In the genomic region with DNA sequence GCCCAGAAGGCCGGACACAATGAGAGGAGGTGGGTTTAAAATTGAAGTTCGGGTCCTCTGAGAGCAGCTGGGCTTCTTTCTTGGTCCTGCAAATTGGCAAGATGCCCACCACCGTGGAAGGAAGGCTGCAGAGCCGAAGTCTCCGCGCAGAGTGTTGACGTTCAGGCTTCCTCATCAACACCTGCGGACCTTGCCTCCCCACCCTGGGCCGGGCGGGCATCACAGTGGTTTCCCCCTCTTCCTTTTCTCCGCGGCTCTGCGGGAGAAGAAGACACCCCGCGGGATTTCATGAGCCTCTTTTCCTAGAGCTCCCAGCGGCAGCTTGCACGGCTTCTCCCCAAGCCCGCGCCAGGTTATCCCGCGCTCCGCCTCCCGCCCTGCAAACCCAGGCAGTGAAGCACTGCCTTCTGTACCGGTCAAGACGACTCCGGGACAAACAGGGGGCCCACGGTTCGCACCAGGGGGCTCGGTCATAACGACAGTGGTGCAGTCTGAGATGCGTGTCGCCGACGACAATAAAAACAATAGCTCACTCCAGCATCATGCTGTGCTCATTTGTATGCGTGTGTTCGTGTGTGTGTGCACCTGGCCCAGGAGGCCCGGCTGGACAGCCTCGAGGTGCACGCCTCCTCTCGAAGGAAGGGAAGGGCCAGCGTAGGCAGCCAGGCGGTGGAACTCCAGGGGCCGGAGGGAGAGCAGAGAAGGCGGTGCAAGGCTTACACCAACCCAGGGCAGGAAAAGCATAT, we compare ENCODE assay signal across 8 mouse cellular contexts. TPM values are rescaled to one million over a fixed set of nuclear protein-coding genes. Genes with fewer than 3 reads are reported as not detected.
A peak's percentile ranks its signal among the peaks of the same experiment; 100 is the strongest.
DNase-seq lines count a peak whose midpoint lies in the region; ATAC-seq and TF ChIP-seq lines count a peak whose summit lies in the region.

No protein-coding gene starts in this region.

- peak overlapping the region; percentile 70 for H3K9ac ChIP-seq in hindbrain, embryonic 14.5 days
- peak overlapping the region; percentile 82 for H3K9ac ChIP-seq in limb, embryonic 13.5 days
- peak overlapping the region; percentile 72 for H3K9ac ChIP-seq in midbrain, embryonic 12.5 days (replicated peaks)

- no peaks in the 10 kb centered on the region for H3K9me3 ChIP-seq in forebrain, embryonic 10.5 days
- no peaks in the 10 kb centered on the region for H3K9me3 ChIP-seq in hindbrain, embryonic 14.5 days (ENCODE audit: control insufficient read depth, low read length)
- no peaks in the 10 kb centered on the region for H3K9me3 ChIP-seq in limb, embryonic 13.5 days
- H3K9me3 ChIP-seq in midbrain, embryonic 12.5 days: no peaks in the 10 kb centered on the region

- no peaks in the 10 kb centered on the region for H3K27me3 ChIP-seq in forebrain, embryonic 10.5 days (ENCODE audit: poor library complexity, severe bottlenecking)
- no peaks in the 10 kb centered on the region for H3K27me3 ChIP-seq in hindbrain, embryonic 14.5 days (ENCODE audit: control insufficient read depth, insufficient read depth, low read length)
- no peaks in the 10 kb centered on the region for H3K27me3 ChIP-seq in limb, embryonic 13.5 days
- no peaks in the 10 kb centered on the region for H3K27me3 ChIP-seq in midbrain, embryonic 12.5 days
- no peaks in the 10 kb centered on the region for H3K27me3 ChIP-seq in thymus, adult 2 months (ENCODE audit: control insufficient read depth, insufficient read depth, low read length)

- ATAC-seq in hindbrain, embryonic 14.5 days (ENCODE audit: low FRiP score): peak; percentile 59; the same call in 1 of the 2 replicates
- ATAC-seq in limb, embryonic 13.5 days (ENCODE audit: low FRiP score, low read depth): peak; percentile 38
- ATAC-seq in midbrain, embryonic 12.5 days (ENCODE audit: low FRiP score, low read depth): no peak; the same call in 1 of the 2 replicates

- H3K4me3 ChIP-seq in bone marrow macrophage, adult 2 months (ENCODE audit: insufficient read depth, low read length): peak overlapping the region; percentile 74
- H3K4me3 ChIP-seq in forebrain, embryonic 10.5 days: peak overlapping the region; percentile 95
- peak overlapping the region; percentile 86 for H3K4me3 ChIP-seq in hindbrain, embryonic 14.5 days (replicated peaks; ENCODE audit: low read length)
- H3K4me3 ChIP-seq in limb, embryonic 13.5 days: peak overlapping the region; percentile 89
- peak overlapping the region; percentile 81 for H3K4me3 ChIP-seq in midbrain, embryonic 12.5 days
- peak overlapping the region; percentile 62 for H3K4me3 ChIP-seq in thymus, adult 2 months (ENCODE audit: control insufficient read depth, insufficient read depth, low read length)

- no peak for TF ChIP-seq CTCF in bone marrow macrophage, adult 2 months (IDR thresholded peaks at IDR 0.05; ENCODE audit: low read depth, low read length)
- TF ChIP-seq CTCF in thymus, adult 2 months (IDR thresholded peaks at IDR 0.05; ENCODE audit: borderline replicate concordance, control insufficient read depth, extremely low read depth, insufficient read depth, low read length, poor library complexity): no peak; the same call in 1 of the 2 replicates

- H3K4me1 ChIP-seq in bone marrow macrophage, adult 2 months (ENCODE audit: control insufficient read depth, insufficient read depth, low read length): peaks cover 12% of the 10 kb centered on the region
- H3K4me1 ChIP-seq in forebrain, embryonic 10.5 days: peaks cover 53% of the 10 kb centered on the region
- H3K4me1 ChIP-seq in hindbrain, embryonic 14.5 days (replicated peaks; ENCODE audit: control insufficient read depth, insufficient read depth, low read length): peaks cover 8% of the 10 kb centered on the region
- H3K4me1 ChIP-seq in limb, embryonic 13.5 days: peaks cover 23% of the 10 kb centered on the region
- peaks cover 27% of the 10 kb centered on the region for H3K4me1 ChIP-seq in midbrain, embryonic 12.5 days
- H3K4me1 ChIP-seq in thymus, adult 2 months (replicated peaks; ENCODE audit: control insufficient read depth, insufficient read depth, low read length): peaks cover 21% of the 10 kb centered on the region

- peak; percentile 65 for DNase-seq in kidney, adult 18-20 months
- no peak for DNase-seq in kidney, adult 11 months
- no peak for DNase-seq in forebrain, embryonic 10.5 days (ENCODE audit: extremely low spot score, low spot score)
- DNase-seq in hindbrain, embryonic 14.5 days (ENCODE audit: low spot score): peak; percentile 52
- DNase-seq in thymus, adult 2 months: peak; percentile 50

- H3K27ac ChIP-seq in bone marrow macrophage, adult 2 months (ENCODE audit: insufficient read depth, low read depth, low read length): peak overlapping the region; percentile 40
- peak overlapping the region; percentile 94 for H3K27ac ChIP-seq in forebrain, embryonic 10.5 days
- H3K27ac ChIP-seq in hindbrain, embryonic 14.5 days: peak overlapping the region; percentile 89
- peak overlapping the region; percentile 90 for H3K27ac ChIP-seq in limb, embryonic 13.5 days
- H3K27ac ChIP-seq in midbrain, embryonic 12.5 days (replicated peaks): peak overlapping the region; percentile 86
- peak overlapping the region; percentile 18 for H3K27ac ChIP-seq in thymus, adult 2 months (ENCODE audit: control insufficient read depth, insufficient read depth, low read length)

- peaks cover 32% of the 10 kb centered on the region for H3K36me3 ChIP-seq in forebrain, embryonic 10.5 days (replicated peaks)
- peaks cover 27% of the 10 kb centered on the region for H3K36me3 ChIP-seq in hindbrain, embryonic 14.5 days (replicated peaks; ENCODE audit: control insufficient read depth, insufficient read depth)
- H3K36me3 ChIP-seq in limb, embryonic 13.5 days: peaks cover 29% of the 10 kb centered on the region
- H3K36me3 ChIP-seq in midbrain, embryonic 12.5 days: peaks cover 24% of the 10 kb centered on the region
- peaks cover 19% of the 10 kb centered on the region for H3K36me3 ChIP-seq in thymus, adult 2 months (ENCODE audit: control insufficient read depth, insufficient read depth, low read length)

- H3K4me2 ChIP-seq in hindbrain, embryonic 14.5 days (replicated peaks): peak overlapping the region; percentile 98
- H3K4me2 ChIP-seq in limb, embryonic 13.5 days (replicated peaks): peak overlapping the region; percentile 99
- H3K4me2 ChIP-seq in midbrain, embryonic 12.5 days (replicated peaks): peak overlapping the region; percentile 97

- 1% methylated on average over 44 of the region's 44 CpGs for WGBS in forebrain, embryonic 10.5 days
- WGBS in hindbrain, embryonic 14.5 days: under 1% methylated on average over 42 of the region's 44 CpGs
- under 1% methylated on average over 44 of the region's 44 CpGs for WGBS in limb, embryonic 13.5 days
- WGBS in midbrain, embryonic 12.5 days: under 1% methylated on average over 44 of the region's 44 CpGs
- WGBS in thymus, adult 2 months: under 1% methylated on average over 44 of the region's 44 CpGs

- no peak for TF ChIP-seq POLR2A in bone marrow macrophage, adult 2 months (IDR thresholded peaks at IDR 0.05; ENCODE audit: borderline replicate concordance, low read depth, low read length)
- TF ChIP-seq POLR2A in thymus, adult 2 months (IDR thresholded peaks at IDR 0.05; ENCODE audit: control insufficient read depth, extremely low read depth, insufficient read depth, low read length, poor library complexity): no peak

RNA-seq across cellular contexts. Expression of gene Daxx, which starts 0.7 kb away (rescaled TPM):
- 58.1 and 69.3 TPM in 2 replicates for polyA plus RNA-seq in bone marrow macrophage, adult 2 months (2012; ENCODE audit: insufficient read depth, insufficient read length, missing spikeins)
- 85.9 and 90.8 TPM in 2 replicates for polyA plus RNA-seq in forebrain, embryonic 10.5 days (2016; fragmentation: Nextera tagmentation; extraction: Ambion mirVana)
- polyA plus RNA-seq in hindbrain, embryonic 14.5 days (2014; fragmentation: Nextera tagmentation; extraction: Ambion mirVana): 39.2 and 43.2 TPM in 2 replicates
- polyA plus RNA-seq in limb, embryonic 13.5 days (2015; fragmentation: Nextera tagmentation; extraction: Ambion mirVana): 59.6 and 65.4 TPM in 2 replicates
- 64.6 and 66.2 TPM in 2 replicates for polyA plus RNA-seq in midbrain, embryonic 12.5 days (2016; fragmentation: Nextera tagmentation; extraction: Ambion mirVana)
- polyA plus RNA-seq in thymus, adult 2 months (2012; rRNA removed): 116 and 129 TPM in 2 replicates

RNA-seq across cellular contexts. Expression of gene Platr17, which starts 3.6 kb away (rescaled TPM):
- 3.5 and 6.4 TPM in 2 replicates for polyA plus RNA-seq in bone marrow macrophage, adult 2 months (2012; ENCODE audit: insufficient read depth, insufficient read length, missing spikeins)
- polyA plus RNA-seq in forebrain, embryonic 10.5 days (2016; fragmentation: Nextera tagmentation; extraction: Ambion mirVana): 0.19 and 0.39 TPM in 2 replicates
- polyA plus RNA-seq in hindbrain, embryonic 14.5 days (2014; fragmentation: Nextera tagmentation; extraction: Ambion mirVana): 0.59 TPM in 1 of 2 replicates, not detected in the other
- polyA plus RNA-seq in limb, embryonic 13.5 days (2015; fragmentation: Nextera tagmentation; extraction: Ambion mirVana): 0.27 and 0.55 TPM in 2 replicates
- 0.23 and 0.38 TPM in 2 replicates for polyA plus RNA-seq in midbrain, embryonic 12.5 days (2016; fragmentation: Nextera tagmentation; extraction: Ambion mirVana)
- 0.69 and 1.0 TPM in 2 replicates for polyA plus RNA-seq in thymus, adult 2 months (2012; rRNA removed)

RNA-seq across cellular contexts. Expression of gene Tapbp, which starts 7.2 kb away (rescaled TPM):
- 389 and 454 TPM in 2 replicates for polyA plus RNA-seq in bone marrow macrophage, adult 2 months (2012; ENCODE audit: insufficient read depth, insufficient read length, missing spikeins)
- polyA plus RNA-seq in forebrain, embryonic 10.5 days (2016; fragmentation: Nextera tagmentation; extraction: Ambion mirVana): 14.1 TPM in 2 replicates
- 24.9 and 29.6 TPM in 2 replicates for polyA plus RNA-seq in hindbrain, embryonic 14.5 days (2014; fragmentation: Nextera tagmentation; extraction: Ambion mirVana)
- 27.4 and 28.4 TPM in 2 replicates for polyA plus RNA-seq in limb, embryonic 13.5 days (2015; fragmentation: Nextera tagmentation; extraction: Ambion mirVana)
- 19.1 and 21.9 TPM in 2 replicates for polyA plus RNA-seq in midbrain, embryonic 12.5 days (2016; fragmentation: Nextera tagmentation; extraction: Ambion mirVana)
- polyA plus RNA-seq in thymus, adult 2 months (2012; rRNA removed): 201 and 248 TPM in 2 replicates

RNA-seq across cellular contexts. Expression of gene Zbtb22, which starts 7.2 kb away (rescaled TPM):
- 21.8 and 24.0 TPM in 2 replicates for polyA plus RNA-seq in bone marrow macrophage, adult 2 months (2012; ENCODE audit: insufficient read depth, insufficient read length, missing spikeins)
- 21.2 and 23.2 TPM in 2 replicates for polyA plus RNA-seq in forebrain, embryonic 10.5 days (2016; fragmentation: Nextera tagmentation; extraction: Ambion mirVana)
- 10.4 and 11.4 TPM in 2 replicates for polyA plus RNA-seq in hindbrain, embryonic 14.5 days (2014; fragmentation: Nextera tagmentation; extraction: Ambion mirVana)
- 16.3 and 16.6 TPM in 2 replicates for polyA plus RNA-seq in limb, embryonic 13.5 days (2015; fragmentation: Nextera tagmentation; extraction: Ambion mirVana)
- polyA plus RNA-seq in midbrain, embryonic 12.5 days (2016; fragmentation: Nextera tagmentation; extraction: Ambion mirVana): 21.8 and 25.3 TPM in 2 replicates
- 119 and 120 TPM in 2 replicates for polyA plus RNA-seq in thymus, adult 2 months (2012; rRNA removed)

RNA-seq across cellular contexts. Expression of gene Kifc1, which starts 18.0 kb away (rescaled TPM):
- polyA plus RNA-seq in bone marrow macrophage, adult 2 months (2012; ENCODE audit: insufficient read depth, insufficient read length, missing spikeins): 35.5 and 36.3 TPM in 2 replicates
- polyA plus RNA-seq in forebrain, embryonic 10.5 days (2016; fragmentation: Nextera tagmentation; extraction: Ambion mirVana): 6.6 and 8.1 TPM in 2 replicates
- 1.7 and 1.8 TPM in 2 replicates for polyA plus RNA-seq in hindbrain, embryonic 14.5 days (2014; fragmentation: Nextera tagmentation; extraction: Ambion mirVana)
- 8.1 and 10.0 TPM in 2 replicates for polyA plus RNA-seq in limb, embryonic 13.5 days (2015; fragmentation: Nextera tagmentation; extraction: Ambion mirVana)
- polyA plus RNA-seq in midbrain, embryonic 12.5 days (2016; fragmentation: Nextera tagmentation; extraction: Ambion mirVana): 3.8 and 4.4 TPM in 2 replicates
- 57.3 and 70.8 TPM in 2 replicates for polyA plus RNA-seq in thymus, adult 2 months (2012; rRNA removed)

Comparison
In these comparisons a context has a peak if more than half of its experiments do, and no peak if none do; other contexts are left out.
1. DNase-seq: peak in kidney, adult 18-20 months (single experiment), hindbrain, embryonic 14.5 days (single experiment) and thymus, adult 2 months (single experiment); none in kidney, adult 11 months (single experiment) and forebrain, embryonic 10.5 days (single experiment).
2. H3K27ac ChIP-seq: peak in every context shown above with its lines; median percentile 94 in forebrain, embryonic 10.5 days; 90 in limb, embryonic 13.5 days; 89 in hindbrain, embryonic 14.5 days; 86 in midbrain, embryonic 12.5 days; 40 in bone marrow macrophage, adult 2 months; 18 in thymus, adult 2 months.
3. Peak in every context shown above with its lines, with median percentiles within 50 percentile points of each other: H3K4me3 ChIP-seq, H3K4me2 ChIP-seq and H3K9ac ChIP-seq.